Mouse (Mus musculus): ENCODE data around the gene Insyn1. TPM values are rescaled to one million over a fixed set of nuclear protein-coding genes. Genes with fewer than 3 reads are reported as not detected.

The Insyn1 gene
- polyA plus RNA-seq, 1 experiment = 4.1 TPM

DNA sequence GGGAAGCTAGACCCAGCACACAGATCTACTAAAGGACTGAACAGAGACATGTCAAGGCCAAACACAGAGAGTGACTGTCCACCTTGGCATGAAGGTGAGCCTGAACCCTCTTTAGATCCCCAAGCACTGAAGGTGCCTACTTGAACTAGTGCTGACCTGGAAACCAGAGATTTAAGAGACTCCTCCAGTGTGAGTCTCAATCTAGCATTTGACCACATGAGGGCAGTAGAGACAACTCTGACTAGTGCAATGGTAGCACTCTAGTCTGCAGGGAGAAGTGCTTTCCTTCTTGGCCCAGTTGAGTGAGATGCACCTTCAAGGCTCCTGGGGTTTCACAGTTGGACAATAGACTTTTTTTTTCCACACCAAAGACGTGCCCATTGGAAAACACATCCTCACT, 46.4 kb downstream of the Insyn1 start:
- DNase-seq (ENCODE audit: low spot score) = no peak

DNA sequence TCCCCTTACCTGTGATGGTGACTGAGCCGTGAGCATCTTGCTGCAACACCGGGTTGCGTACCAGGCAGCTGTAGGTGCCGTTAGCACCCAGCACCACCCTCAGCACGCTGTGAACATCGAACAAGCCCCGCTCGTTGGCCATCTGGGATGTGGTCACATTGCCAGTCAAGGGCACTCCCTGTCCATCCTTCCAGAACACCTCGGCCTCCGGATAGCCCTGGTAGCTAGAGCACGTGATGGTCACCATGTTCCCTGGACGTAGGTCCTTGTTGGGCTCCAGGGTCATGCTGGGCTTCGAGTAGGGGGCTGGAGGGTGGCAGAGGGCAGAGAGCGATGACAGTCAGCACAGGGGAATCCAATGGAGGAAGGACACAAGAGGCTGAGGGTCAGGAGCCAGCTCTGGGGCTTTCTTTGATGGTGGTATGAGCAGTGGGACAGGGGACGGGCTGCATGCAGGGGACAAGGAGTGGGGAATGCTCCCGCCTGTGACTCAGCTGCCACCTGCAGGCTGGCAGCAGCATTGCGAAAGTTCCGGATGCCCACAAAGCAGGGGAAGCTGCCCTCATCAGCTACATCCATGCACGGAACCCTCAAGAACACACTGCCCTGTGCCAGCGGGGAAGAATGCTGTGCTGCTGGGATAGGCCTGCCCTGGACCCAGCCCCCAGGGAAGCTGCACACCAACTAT, 47.2 kb downstream of the Insyn1 start:
- DNase-seq (ENCODE audit: low spot score) = no peak

DNA sequence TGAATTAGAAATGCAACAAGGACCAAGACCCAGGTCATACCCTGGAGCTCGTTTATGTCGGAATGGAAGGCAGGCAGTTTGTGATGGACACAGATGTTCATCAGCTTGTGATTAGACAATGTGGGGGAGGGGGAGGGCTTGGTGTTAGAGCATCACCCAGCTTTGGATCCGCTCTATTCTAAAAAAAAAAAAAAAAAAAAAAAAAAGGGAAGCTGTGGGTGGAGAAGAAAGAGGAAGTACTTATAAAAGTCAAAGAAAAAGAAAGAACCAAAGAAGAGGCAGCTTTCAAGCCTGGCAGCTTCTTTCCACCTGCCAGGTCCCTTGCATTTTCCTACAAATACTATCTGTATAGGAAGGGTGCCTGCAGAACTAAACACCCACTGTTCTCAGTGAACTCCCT, 49.4 kb downstream of the Insyn1 start:
- DNase-seq (ENCODE audit: low spot score) = no peak

DNA sequence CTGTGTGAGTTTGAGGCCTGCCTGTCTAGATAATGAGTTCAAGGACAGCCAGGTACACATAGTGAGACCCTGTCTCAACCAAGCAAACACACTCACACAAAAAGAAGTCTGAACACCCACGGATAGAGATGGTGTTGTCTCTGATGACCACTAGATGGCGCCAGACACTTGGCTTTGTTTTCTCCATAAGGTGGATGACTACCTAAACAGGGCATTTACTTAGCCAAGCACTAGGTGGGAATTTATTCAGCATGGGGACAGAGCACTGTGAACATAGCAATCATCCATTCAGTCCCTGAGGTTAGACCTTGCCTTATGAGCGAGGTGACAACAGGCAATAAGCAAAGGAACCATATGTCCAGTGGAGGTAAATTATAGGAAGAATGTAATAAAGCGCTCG, 51.5 kb downstream of the Insyn1 start:
- no peak for DNase-seq (ENCODE audit: low spot score)

DNA sequence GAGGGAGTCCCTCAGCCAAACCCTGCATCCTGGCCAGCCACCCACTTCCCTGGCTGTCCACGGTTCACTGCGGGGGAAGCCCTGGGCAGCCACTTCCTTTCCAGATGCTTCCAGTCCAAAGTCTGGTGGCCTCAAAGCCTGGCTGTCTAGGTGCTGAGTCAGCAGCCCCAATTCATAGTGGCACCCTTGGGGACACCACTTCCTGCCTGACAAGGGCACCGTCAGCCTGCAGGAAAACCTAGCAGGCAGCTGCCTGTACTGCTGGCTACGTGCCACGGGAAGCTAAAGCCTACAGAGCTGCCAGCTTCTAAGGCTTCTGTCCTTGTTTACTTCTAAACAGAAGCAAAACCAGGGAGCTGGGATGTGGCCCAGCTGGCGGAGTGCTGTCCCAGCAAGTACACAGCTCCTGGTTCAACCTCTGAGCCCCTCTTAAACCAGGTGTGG, 53.5 kb downstream of the Insyn1 start:
- DNase-seq (ENCODE audit: low spot score) = peak; percentile 52

DNA sequence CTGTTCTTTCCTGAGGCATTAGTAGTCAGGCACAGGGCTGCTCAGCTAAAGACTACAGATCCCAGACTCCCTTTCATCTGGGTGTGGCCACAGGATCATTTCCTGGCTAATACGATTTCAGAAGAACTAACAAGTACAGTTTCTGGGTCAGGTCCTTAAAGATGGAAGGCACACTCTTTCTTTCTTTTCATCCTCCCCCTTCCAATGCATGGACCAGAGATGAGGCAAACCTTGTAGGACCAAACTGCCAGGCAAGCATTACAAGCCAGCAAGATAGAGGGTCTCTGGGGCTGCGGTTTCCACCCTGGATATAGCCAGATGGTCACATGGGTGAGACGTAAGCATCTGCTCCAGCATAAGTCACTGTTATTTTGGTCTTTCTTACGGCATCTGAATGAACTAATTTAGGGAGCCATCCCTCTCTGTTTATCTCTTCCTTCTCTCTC, 56.5 kb downstream of the Insyn1 start:
- no peak for DNase-seq (ENCODE audit: low spot score)

DNA sequence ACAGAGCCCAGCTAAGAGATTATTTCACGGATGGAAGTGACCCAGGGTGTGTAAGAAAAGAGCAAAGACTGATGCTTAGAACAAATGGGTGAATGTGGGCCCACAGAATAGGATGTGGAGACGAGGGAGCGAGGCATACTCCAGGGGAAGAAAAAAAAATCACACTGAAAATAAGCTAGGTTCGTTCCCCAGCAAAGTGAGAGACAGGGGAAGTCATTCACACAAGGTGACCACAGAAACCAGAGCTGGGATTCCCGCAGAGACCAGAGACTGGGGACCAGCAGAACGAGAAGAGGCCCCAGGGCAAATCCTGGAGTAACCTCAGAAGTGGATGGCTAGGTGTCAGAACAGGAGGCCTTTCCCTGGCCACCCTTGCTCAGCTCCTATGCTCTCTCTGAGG, 57.0 kb downstream of the Insyn1 start:
- DNase-seq (ENCODE audit: low spot score) = no peak

DNA sequence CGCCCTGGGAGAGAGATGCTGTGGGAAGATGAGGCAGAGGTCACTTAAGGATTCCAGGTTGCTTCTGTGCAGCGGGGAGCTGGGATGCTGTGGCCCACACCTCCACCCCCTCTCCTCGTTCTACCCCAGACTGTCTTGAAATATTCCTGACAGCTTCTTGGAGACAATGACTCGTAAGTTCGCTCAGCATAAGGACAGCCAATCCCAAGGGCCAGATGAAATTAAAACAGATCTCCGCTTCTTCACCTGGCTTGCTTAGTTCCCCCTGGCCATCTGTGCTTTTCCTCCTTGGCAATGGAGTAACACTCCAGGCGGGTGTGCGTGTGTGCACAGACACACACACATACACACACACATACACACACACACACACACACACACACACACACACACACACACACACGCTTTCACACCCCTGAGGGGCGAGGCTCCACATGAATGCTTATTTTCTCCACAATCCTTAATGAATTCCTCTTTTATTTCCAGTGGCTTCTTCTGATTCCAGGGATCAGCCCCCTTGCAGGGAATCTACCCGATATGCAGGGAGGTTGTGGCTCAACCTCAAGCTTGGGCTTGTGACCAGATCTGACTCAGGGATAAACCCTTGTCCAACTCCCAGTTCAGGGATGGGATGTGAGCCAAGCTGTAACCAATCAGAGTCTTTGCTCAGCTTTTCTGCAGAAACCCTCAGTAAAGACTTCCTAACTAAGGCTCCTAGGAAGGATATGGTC, 58.4 kb downstream of the Insyn1 start:
- DNase-seq (ENCODE audit: low spot score) = no peak

DNA sequence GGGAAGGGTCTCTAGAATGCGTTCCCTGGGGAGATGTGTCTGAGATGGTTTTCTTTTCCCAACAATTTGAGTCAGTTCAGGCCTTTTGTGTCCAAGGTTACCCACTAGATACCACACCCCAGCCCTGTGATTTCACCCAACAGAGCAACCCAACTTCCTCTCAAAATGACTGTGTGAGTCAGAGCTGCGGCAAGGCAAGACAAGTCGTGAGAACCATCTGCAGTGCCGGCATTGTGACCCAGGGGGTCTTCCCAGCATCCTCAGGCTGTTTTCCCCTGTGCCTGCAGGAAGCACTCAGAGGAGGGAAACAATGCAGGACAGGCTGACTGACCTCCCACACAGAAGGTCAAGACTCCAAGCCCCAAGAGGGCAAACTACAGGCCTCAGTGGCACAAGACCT, 60.5 kb downstream of the Insyn1 start:
- no peak for DNase-seq (ENCODE audit: low spot score)

Other genes starting within 250 kb of the Insyn1 start
- gene Pml, start 238.8 kb upstream of the Insyn1 start, polyA plus RNA-seq (2012; rRNA removed) = 14.2 and 21.8 TPM in 2 replicates
- 60.9 and 66.9 TPM in 2 replicates for gene Stoml1, start 235.4 kb upstream of the Insyn1 start, polyA plus RNA-seq (2012; rRNA removed)
- gene Loxl1, start 175.4 kb upstream of the Insyn1 start, polyA plus RNA-seq (2012; rRNA removed) = 56.0 and 68.7 TPM in 2 replicates
- not detected in 2 replicates for gene Tbc1d21, start 118.1 kb upstream of the Insyn1 start, polyA plus RNA-seq (2012; rRNA removed)
- gene Cd276, start 66.8 kb downstream of the Insyn1 start, polyA plus RNA-seq (2012; rRNA removed) = 9.3 and 11.2 TPM in 2 replicates
- gene Nptn, start 93.6 kb downstream of the Insyn1 start, polyA plus RNA-seq (2012; rRNA removed) = 708 and 807 TPM in 2 replicates